Mouse (Mus musculus): Measurements from ENCODE around the gene Gpr3. TPM values are rescaled to one million over a fixed set of nuclear protein-coding genes. Genes with fewer than 3 reads are reported as not detected.

Gpr3 gene
- polyA plus RNA-seq, 1 experiment from 2014 or later, result 0.62 TPM

DNA sequence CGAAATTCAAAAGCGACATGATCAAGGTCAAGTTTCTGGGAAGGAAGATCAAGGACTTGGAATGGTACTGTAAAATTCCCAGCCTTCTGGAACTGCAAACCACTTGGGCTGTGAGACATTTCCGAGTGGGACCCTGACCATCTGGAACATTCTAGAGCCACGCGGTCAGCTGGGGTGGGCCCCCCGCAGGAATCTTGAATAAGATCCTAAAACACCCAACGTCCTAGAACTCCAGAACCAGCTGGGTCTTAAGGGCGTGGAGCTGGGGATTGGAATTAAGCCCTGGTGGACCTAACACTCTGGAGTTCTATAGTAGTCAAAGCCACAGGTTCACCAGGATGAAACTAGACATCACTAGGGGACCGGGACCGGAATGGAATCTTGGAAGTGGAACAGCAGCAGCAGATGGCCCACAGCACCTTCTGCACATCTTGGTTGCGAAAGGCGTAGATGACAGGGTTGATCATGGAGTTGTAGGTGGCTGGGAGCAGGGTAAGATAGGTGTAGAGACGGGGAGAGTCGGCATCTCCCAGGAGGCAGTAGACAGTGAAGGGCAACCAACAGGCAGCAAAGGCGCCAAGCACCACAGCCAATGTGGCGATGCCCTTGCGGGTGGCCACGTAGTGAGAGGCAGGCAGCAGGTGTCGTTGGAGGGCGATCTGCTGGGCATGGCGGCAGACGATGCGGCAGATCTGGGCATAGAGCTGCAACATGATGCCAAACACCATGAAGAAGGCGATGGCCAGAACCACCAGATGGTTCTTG lies 2.1 kb downstream of the Gpr3 start:
- Histone ChIP-seq H3K4me1 (ENCODE audit: control insufficient read depth, insufficient read depth, low read length) (peaks cover 13% of the 10 kb centered on the region), H3K4me2 (ENCODE audit: low read length) (no peak overlapping the region), H3K27me3 (replicated peaks; ENCODE audit: control insufficient read depth, insufficient read depth, low read length) (peaks cover 8% of the 10 kb centered on the region; the same call in 1 of the 2 replicates), H3K4me3 (ENCODE audit: low read depth, low read length) (no peak overlapping the region), H3K36me3 (ENCODE audit: control insufficient read depth, insufficient read depth, low read length) (no peaks in the 10 kb centered on the region), H3K9me3 (replicated peaks; ENCODE audit: control insufficient read depth, low read length) (no peaks in the 10 kb centered on the region), H3K27ac (ENCODE audit: low read depth, low read length) (no peak overlapping the region), H3K9ac (ENCODE audit: low read length) (no peak overlapping the region)
- ATAC-seq (no peak), DNase-seq (ENCODE audit: low spot score) (no peak)
- 92% methylated on average over 24 of the region's 24 CpGs for WGBS

DNA sequence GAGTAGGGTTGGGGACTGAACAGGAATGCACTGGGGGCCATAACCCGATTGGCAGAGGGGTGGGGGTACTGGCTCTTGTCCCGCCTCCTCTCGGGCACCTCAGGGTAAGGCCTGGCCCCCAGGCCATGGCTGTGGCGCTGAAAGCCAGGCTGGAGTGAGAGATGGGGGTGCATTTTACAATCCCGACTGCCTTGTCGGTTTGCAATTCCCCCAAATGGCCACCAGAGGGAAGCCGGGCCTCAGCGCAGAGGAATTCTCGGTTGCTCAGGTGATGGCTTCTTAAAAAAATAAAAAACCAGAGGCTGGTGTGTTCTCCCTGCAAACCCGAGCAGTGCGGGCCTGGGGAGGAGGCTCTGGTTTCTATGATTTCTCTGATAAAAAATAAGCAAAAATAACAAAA lies 3.0 kb downstream of the Gpr3 start:
- Histone ChIP-seq H3K9me3 (replicated peaks; ENCODE audit: control insufficient read depth, low read length) (no peaks in the 10 kb centered on the region), H3K4me2 (ENCODE audit: low read length) (no peak overlapping the region), H3K9ac (ENCODE audit: low read length) (no peak overlapping the region), H3K4me3 (ENCODE audit: low read depth, low read length) (no peak overlapping the region), H3K36me3 (ENCODE audit: control insufficient read depth, insufficient read depth, low read length) (no peaks in the 10 kb centered on the region), H3K27ac (ENCODE audit: low read depth, low read length) (no peak overlapping the region), H3K27me3 (replicated peaks; ENCODE audit: control insufficient read depth, insufficient read depth, low read length) (peaks cover 8% of the 10 kb centered on the region; the same call in 1 of the 2 replicates), H3K4me1 (ENCODE audit: control insufficient read depth, insufficient read depth, low read length) (peaks cover 13% of the 10 kb centered on the region)
- DNase-seq (ENCODE audit: low spot score) (peak; percentile 82), ATAC-seq (peak; percentile 13; the same call in 1 of the 2 replicates)
- WGBS, result 4% methylated on average over 11 of the region's 11 CpGs

- H3K4me2 ChIP-seq (ENCODE audit: low read length), result no peak overlapping the region
- no peak overlapping the region for H3K4me3 ChIP-seq (ENCODE audit: low read depth, low read length)
- peak overlapping the region; percentile 35; the same call in 1 of the 2 replicates for H3K27ac ChIP-seq (ENCODE audit: low read depth, low read length)
- no peak overlapping the region for H3K9ac ChIP-seq (ENCODE audit: low read length)
- ATAC-seq (no peak), DNase-seq (ENCODE audit: low spot score) (peak; percentile 39)
- H3K27me3 ChIP-seq (replicated peaks; ENCODE audit: control insufficient read depth, insufficient read depth, low read length), result no peaks in the 10 kb centered on the region; the same call in 1 of the 2 replicates
- peaks cover 13% of the 10 kb centered on the region for H3K4me1 ChIP-seq (ENCODE audit: control insufficient read depth, insufficient read depth, low read length)
- 53% methylated on average over 7 of the region's 7 CpGs for WGBS
- no peaks in the 10 kb centered on the region for H3K36me3 ChIP-seq (ENCODE audit: control insufficient read depth, insufficient read depth, low read length)
- H3K9me3 ChIP-seq (replicated peaks; ENCODE audit: control insufficient read depth, low read length), result no peaks in the 10 kb centered on the region
Measured at GRCm38 (mm10) chr4:133204379-133204778, 8.0 kb downstream of the Gpr3 start.

GRCm38 (mm10) chr4:133203591-133203990 lies 8.7 kb downstream of the Gpr3 start:
- 50% methylated on average over 3 of the region's 3 CpGs for WGBS
- H3K27ac ChIP-seq (ENCODE audit: low read depth, low read length), result no peak overlapping the region
- no peak for ATAC-seq

GRCm38 (mm10) chr4:133202254-133202653 lies 10.1 kb downstream of the Gpr3 start:
- no peaks in the 10 kb centered on the region for H3K36me3 ChIP-seq (ENCODE audit: control insufficient read depth, insufficient read depth, low read length)
- no peaks in the 10 kb centered on the region for H3K27me3 ChIP-seq (replicated peaks; ENCODE audit: control insufficient read depth, insufficient read depth, low read length)
- H3K4me3 ChIP-seq (ENCODE audit: low read depth, low read length), result no peak overlapping the region
- H3K27ac ChIP-seq (ENCODE audit: low read depth, low read length), result no peak overlapping the region
- no peak overlapping the region for H3K4me2 ChIP-seq (ENCODE audit: low read length)
- no peak for ATAC-seq
- 96% methylated on average over 3 of the region's 3 CpGs for WGBS
- no peak overlapping the region for H3K9ac ChIP-seq (ENCODE audit: low read length)
- H3K4me1 ChIP-seq (ENCODE audit: control insufficient read depth, insufficient read depth, low read length), result peaks cover 31% of the 10 kb centered on the region
- no peak for DNase-seq (ENCODE audit: low spot score)
- H3K9me3 ChIP-seq (replicated peaks; ENCODE audit: control insufficient read depth, low read length), result no peaks in the 10 kb centered on the region

More at GRCm38 (mm10) chr4:133203591-133203990, 8.7 kb downstream of the Gpr3 start:
- Histone ChIP-seq H3K9me3 (replicated peaks; ENCODE audit: control insufficient read depth, low read length) (no peaks in the 10 kb centered on the region), H3K4me1 (ENCODE audit: control insufficient read depth, insufficient read depth, low read length) (peaks cover 17% of the 10 kb centered on the region), H3K27me3 (replicated peaks; ENCODE audit: control insufficient read depth, insufficient read depth, low read length) (no peaks in the 10 kb centered on the region; the same call in 1 of the 2 replicates), H3K4me3 (ENCODE audit: low read depth, low read length) (no peak overlapping the region), H3K36me3 (ENCODE audit: control insufficient read depth, insufficient read depth, low read length) (no peaks in the 10 kb centered on the region), H3K4me2 (ENCODE audit: low read length) (no peak overlapping the region), H3K9ac (ENCODE audit: low read length) (no peak overlapping the region)
- DNase-seq (ENCODE audit: low spot score), result no peak

- no peak overlapping the region for H3K4me2 ChIP-seq (ENCODE audit: low read length)
- peak overlapping the region; percentile 63 for H3K27ac ChIP-seq (ENCODE audit: low read depth, low read length)
- no peaks in the 10 kb centered on the region for H3K9me3 ChIP-seq (replicated peaks; ENCODE audit: control insufficient read depth, low read length)
- H3K36me3 ChIP-seq (ENCODE audit: control insufficient read depth, insufficient read depth, low read length), result peaks cover 3% of the 10 kb centered on the region
- ATAC-seq (no peak), DNase-seq (ENCODE audit: low spot score) (peak; percentile 63)
- 71% methylated on average over 8 of the region's 8 CpGs for WGBS
- no peak overlapping the region for H3K4me3 ChIP-seq (ENCODE audit: low read depth, low read length)
- H3K9ac ChIP-seq (ENCODE audit: low read length), result peak overlapping the region; percentile 29; the same call in 1 of the 2 replicates
- no peaks in the 10 kb centered on the region for H3K27me3 ChIP-seq (replicated peaks; ENCODE audit: control insufficient read depth, insufficient read depth, low read length)
- peaks cover 41% of the 10 kb centered on the region for H3K4me1 ChIP-seq (ENCODE audit: control insufficient read depth, insufficient read depth, low read length)
Measured at GRCm38 (mm10) chr4:133201006-133201771, 11.1 kb downstream of the Gpr3 start.

- H3K9me3 ChIP-seq (replicated peaks; ENCODE audit: control insufficient read depth, low read length), result no peaks in the 10 kb centered on the region
- DNase-seq (ENCODE audit: low spot score), result peak; percentile 68
- H3K4me2 ChIP-seq (ENCODE audit: low read length), result no peak overlapping the region
- H3K36me3 ChIP-seq (ENCODE audit: control insufficient read depth, insufficient read depth, low read length), result peaks cover 11% of the 10 kb centered on the region
- peak; percentile 22; the same call in 1 of the 2 replicates for ATAC-seq
- peak overlapping the region; percentile 29; the same call in 1 of the 2 replicates for H3K9ac ChIP-seq (ENCODE audit: low read length)
- H3K27me3 ChIP-seq (replicated peaks; ENCODE audit: control insufficient read depth, insufficient read depth, low read length), result no peaks in the 10 kb centered on the region
- peaks cover 42% of the 10 kb centered on the region for H3K4me1 ChIP-seq (ENCODE audit: control insufficient read depth, insufficient read depth, low read length)
- H3K27ac ChIP-seq (ENCODE audit: low read depth, low read length), result peak overlapping the region; percentile 63
- no peak overlapping the region for H3K4me3 ChIP-seq (ENCODE audit: low read depth, low read length)
- 28% methylated on average over 21 of the region's 21 CpGs for WGBS
Measured at GRCm38 (mm10) chr4:133200343-133200742, 12.0 kb downstream of the Gpr3 start.

DNA sequence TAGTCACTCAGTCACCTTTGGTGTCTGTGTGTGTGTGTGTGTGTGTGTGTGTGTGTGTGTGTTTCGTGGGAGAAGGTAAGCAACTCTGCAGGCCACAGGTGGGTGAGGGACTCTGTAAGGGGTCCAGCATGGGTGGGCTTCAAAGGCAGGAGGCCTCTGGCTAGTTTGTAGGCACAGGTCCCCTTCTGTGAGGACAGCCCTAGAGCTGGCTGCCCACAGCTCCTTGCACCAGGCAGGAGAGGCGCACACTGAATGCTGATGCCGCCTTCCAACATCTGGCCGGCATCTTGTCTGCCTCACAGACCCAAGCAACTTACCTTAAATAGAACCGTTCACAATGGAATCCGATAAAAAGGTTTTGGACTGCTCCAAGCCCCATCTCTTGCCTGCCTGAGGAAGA lies 12.6 kb downstream of the Gpr3 start:
- Histone ChIP-seq H3K9me3 (replicated peaks; ENCODE audit: control insufficient read depth, low read length) (no peaks in the 10 kb centered on the region), H3K36me3 (ENCODE audit: control insufficient read depth, insufficient read depth, low read length) (peaks cover 17% of the 10 kb centered on the region), H3K4me1 (ENCODE audit: control insufficient read depth, insufficient read depth, low read length) (peaks cover 42% of the 10 kb centered on the region), H3K4me3 (ENCODE audit: low read depth, low read length) (no peak overlapping the region), H3K27me3 (replicated peaks; ENCODE audit: control insufficient read depth, insufficient read depth, low read length) (no peaks in the 10 kb centered on the region), H3K4me2 (ENCODE audit: low read length) (no peak overlapping the region), H3K27ac (ENCODE audit: low read depth, low read length) (no peak overlapping the region), H3K9ac (ENCODE audit: low read length) (no peak overlapping the region)
- DNase-seq (ENCODE audit: low spot score) (no peak), ATAC-seq (no peak)
- WGBS, result 73% methylated on average over 6 of the region's 6 CpGs
